Mouse (Mus musculus) liver, adult 2 months (tissue): ENCODE results near the gene P2rx1. TPM values are rescaled to one million over a fixed set of nuclear protein-coding genes. Genes with fewer than 3 reads are reported as not detected.

Experiments
- DNase-seq: peaks from one replicate; pipeline ENCODE4 v3.0.0-alpha.2; 2011; ENCODE audit warnings: low read depth, low spot score; ENCODE audit errors: extremely low read depth
- H3K27ac ChIP-seq: fragments of 200-500 bp; replicated peaks from 2 replicates; pipeline ENCODE4 v1.5.1; 2012; ENCODE audit warnings: low read depth, mild to moderate bottlenecking, control low read depth, inconsistent platforms, low read length; ENCODE audit not compliant: insufficient read depth
- H3K27me3 ChIP-seq: fragments of 200-500 bp; 2 replicates; pipeline ENCODE4 v1.6.1; 2012; ENCODE audit warnings: mild to moderate bottlenecking, moderate library complexity, low read length, inconsistent platforms; ENCODE audit not compliant: control insufficient read depth, insufficient read depth
- H3K36me3 ChIP-seq: fragments of 200-500 bp; 2 replicates; pipeline ENCODE4 v1.6.1; 2012; ENCODE audit warnings: low read length, inconsistent platforms; ENCODE audit not compliant: control insufficient read depth, insufficient read depth
- H3K4me1 ChIP-seq: fragments of 200-500 bp; 2 replicates; pipeline ENCODE4 v1.6.1; 2011; ENCODE audit warnings: low read length; ENCODE audit not compliant: control insufficient read depth, insufficient read depth
- H3K4me3 ChIP-seq: fragments of 200-500 bp; 2 replicates; pipeline ENCODE4 v1.5.1; 2011; ENCODE audit warnings: low read depth, mild to moderate bottlenecking, control low read depth, low read length, moderate library complexity; ENCODE audit not compliant: insufficient read depth
- H3K79me2 ChIP-seq: fragments of 200-500 bp; 2 replicates; pipeline ENCODE4 v1.6.1; 2012; ENCODE audit warnings: inconsistent platforms, mild to moderate bottlenecking, low read length, moderate library complexity; ENCODE audit not compliant: control insufficient read depth, insufficient read depth
- H3K9ac ChIP-seq: fragments of 200-500 bp; 2 replicates; pipeline ENCODE4 v1.6.1; 2012; ENCODE audit warnings: low read depth, mild to moderate bottlenecking, control low read depth, inconsistent platforms, low read length
- CTCF ChIP-seq: fragments of 200-500 bp; IDR thresholded peaks from 2 replicates; pipeline ENCODE4 v1.5.1; 2011; ENCODE audit warnings: low read depth, low read length, control low read depth
- POLR2A ChIP-seq: fragments of 200-500 bp; IDR thresholded peaks from 2 replicates; pipeline ENCODE4 v1.6.1; 2011; ENCODE audit warnings: low read length, control low read depth; ENCODE audit not compliant: insufficient read depth; ENCODE audit errors: extremely low read depth
- WGBS: fragments of 180-500 bp; shearing (Covaris S2); methylation state at CpG from one replicate; pipeline ENCODE4 v1.1.7; 2018; 5-methylcytosine and 5-hydroxymethylcytosine counted together
- polyA plus RNA-seq: library from polyadenylated mRNA; depleted of rRNA; stranded (reverse); fragments of >200 nt; gene quantifications from 2 replicates; pipeline ENCODE4 v1.2.3, GENCODE M21; 2012
- total RNA-seq: library from RNA; depleted of rRNA; stranded (reverse); fragments of >200 nt; gene quantifications from 2 replicates; pipeline ENCODE4 v1.2.3, GENCODE M21; 2014

The P2rx1 gene
- total and polyA plus RNA-seq, 2 experiments: 0.12 to 0.28 TPM

GRCm38 (mm10) chr11:73039102-73039799 lies 40.3 kb downstream of the P2rx1 start:
- no peaks in the 10 kb centered on the region for H3K79me2 ChIP-seq
- DNase-seq: peak; percentile 14
- no peak overlapping the region for H3K9ac ChIP-seq
- no peak overlapping the region for H3K27ac ChIP-seq
- H3K4me3 ChIP-seq: no peak overlapping the region
- WGBS: 62% methylated on average over 9 of the region's 9 CpGs
- H3K36me3 ChIP-seq: no peaks in the 10 kb centered on the region
- TF ChIP-seq POLR2A (no peak), CTCF (peak; percentile 72)
- H3K27me3 ChIP-seq: no peaks in the 10 kb centered on the region
- H3K4me1 ChIP-seq: no peaks in the 10 kb centered on the region

DNA sequence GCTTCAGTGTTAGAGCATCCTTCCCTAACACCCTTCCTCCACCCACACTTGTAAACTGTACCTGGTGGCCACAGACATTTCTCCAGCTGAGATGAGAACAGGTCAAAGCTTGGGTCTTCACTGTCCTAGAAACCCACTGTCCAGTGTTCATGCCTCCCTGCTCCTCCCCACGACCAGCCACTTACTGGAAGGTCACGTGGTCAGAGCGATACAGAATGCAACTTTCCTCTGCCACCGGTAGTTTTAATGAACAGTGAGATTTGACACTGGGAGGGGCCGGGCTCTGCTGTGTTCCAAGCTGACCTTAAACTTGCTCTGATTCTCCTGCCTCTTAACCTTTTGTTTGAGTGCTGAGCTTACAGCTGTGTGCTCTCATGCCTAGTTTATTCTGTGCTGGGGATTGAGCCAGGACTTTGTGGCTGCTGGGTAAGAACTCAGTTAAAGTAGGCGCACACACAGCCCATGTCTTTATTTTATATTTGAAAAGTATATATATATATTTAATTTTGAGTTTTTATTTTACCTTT lies 45.4 kb downstream of the P2rx1 start:
- Histone ChIP-seq H3K79me2 (no peaks in the 10 kb centered on the region), H3K27me3 (no peaks in the 10 kb centered on the region), H3K4me3 (no peak overlapping the region), H3K4me1 (peaks cover 9% of the 10 kb centered on the region), H3K36me3 (no peaks in the 10 kb centered on the region), H3K9ac (no peak overlapping the region), H3K27ac (no peak overlapping the region)
- TF ChIP-seq POLR2A: no peak
- no peak for TF ChIP-seq CTCF
- DNase-seq: no peak
- 45% methylated on average over 6 of the region's 6 CpGs for WGBS

GRCm38 (mm10) chr11:73044789-73045188 lies 45.9 kb downstream of the P2rx1 start:
- no peaks in the 10 kb centered on the region for H3K36me3 ChIP-seq

DNA sequence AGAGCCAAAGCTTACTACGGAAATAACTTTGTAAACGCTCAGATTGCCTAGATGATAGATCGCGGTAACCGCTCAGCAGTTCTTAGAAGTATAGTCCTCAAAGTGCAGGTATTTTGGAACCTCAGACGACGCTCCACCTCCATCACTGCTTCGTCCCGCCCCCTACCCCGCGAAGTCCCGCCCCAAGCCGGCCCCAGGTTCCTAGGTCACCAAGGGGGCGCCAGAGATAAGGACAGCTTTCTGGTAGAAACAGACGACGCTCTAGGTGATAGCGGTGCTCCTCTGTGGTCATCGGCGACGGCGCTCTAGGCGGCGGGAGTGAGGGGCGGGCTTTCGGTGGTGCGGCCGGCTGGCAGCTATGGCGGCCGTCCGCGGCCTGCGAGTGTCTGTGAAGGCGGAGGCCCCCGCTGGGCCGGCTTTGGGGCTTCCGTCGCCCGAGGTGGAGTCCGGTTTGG lies 48.7 kb downstream of the P2rx1 start, which contains the start of gene Ncbp3:
Gene Ncbp3, plus strand, starts transcription at position 242 of the 455 bp plus-strand sequence.
- H3K27me3 ChIP-seq: no peaks in the 10 kb centered on the region
- peaks cover 5% of the 10 kb centered on the region; the same call in 1 of the 2 replicates for H3K79me2 ChIP-seq
- H3K27ac ChIP-seq: peak within 1 kb of the TSS; percentile 84
- peak; percentile 68 for TF ChIP-seq CTCF
- TF ChIP-seq POLR2A: peak; percentile 52; the same call in 1 of the 2 replicates
- peak within 1 kb of the TSS; percentile 93 for H3K9ac ChIP-seq
- H3K4me3 ChIP-seq: peak within 1 kb of the TSS; percentile 97
- H3K36me3 ChIP-seq: peaks cover 7% of the 10 kb centered on the region; the same call in 1 of the 2 replicates
- peak; percentile 93 for DNase-seq
- whole genome bisulfite sequencing: 1% methylated on average over 39 of the region's 39 CpGs
- peaks cover 12% of the 10 kb centered on the region for H3K4me1 ChIP-seq

More at GRCm38 (mm10) chr11:73044789-73045188, 45.9 kb downstream of the P2rx1 start:
- WGBS: 83% methylated on average over 4 of the region's 4 CpGs
- H3K27me3 ChIP-seq: no peaks in the 10 kb centered on the region
- no peak overlapping the region for H3K4me3 ChIP-seq
- TF ChIP-seq CTCF (no peak), POLR2A (no peak)
- H3K27ac ChIP-seq: no peak overlapping the region
- H3K4me1 ChIP-seq: peaks cover 12% of the 10 kb centered on the region
- no peaks in the 10 kb centered on the region for H3K79me2 ChIP-seq
- DNase-seq: no peak
- H3K9ac ChIP-seq: no peak overlapping the region

DNA sequence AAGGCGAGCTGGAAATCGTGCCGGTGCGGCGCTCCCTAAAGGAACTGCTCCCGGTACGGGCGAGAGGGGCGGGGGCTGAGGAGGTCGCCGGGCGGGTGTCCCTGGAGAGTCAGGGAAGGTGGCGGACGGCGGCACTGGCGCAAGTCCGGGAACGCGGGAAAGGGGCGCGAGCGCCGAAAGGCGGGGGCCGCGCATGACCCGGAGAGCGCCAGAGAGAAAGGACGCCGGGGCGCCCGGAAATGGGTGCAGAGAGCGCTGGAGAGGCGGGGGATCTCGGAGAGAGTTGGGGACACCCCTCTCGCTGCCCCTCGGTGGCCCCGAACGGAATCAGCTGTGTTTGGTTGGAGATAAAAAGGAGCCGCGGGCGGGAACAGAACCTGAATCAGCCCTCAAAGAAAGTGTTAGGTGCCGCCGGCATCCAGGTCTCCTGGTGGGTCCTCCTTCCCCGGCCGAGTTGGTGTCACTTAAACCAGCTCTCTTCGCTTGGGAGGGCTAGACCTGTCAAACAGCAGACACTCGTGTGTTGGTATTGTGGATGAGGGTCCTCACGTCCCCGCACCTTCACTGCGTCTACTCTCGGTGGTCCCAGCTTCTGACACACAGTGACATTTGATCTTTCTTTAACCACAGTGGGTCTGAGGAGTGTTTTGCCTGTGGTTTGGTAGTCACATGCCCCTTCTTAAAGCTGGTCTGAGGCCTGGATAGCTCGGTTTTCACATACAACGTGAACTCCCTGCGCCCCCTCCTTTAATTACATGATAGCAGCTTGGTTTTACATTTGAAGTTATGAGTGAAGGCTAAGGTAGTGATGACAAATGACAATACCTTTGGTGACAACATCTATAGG lies 49.4 kb downstream of the P2rx1 start:
- 2% methylated on average over 55 of the region's 55 CpGs for WGBS
- H3K27me3 ChIP-seq: no peaks in the 10 kb centered on the region
- H3K4me3 ChIP-seq: peak overlapping the region; percentile 97
- DNase-seq: peak; percentile 18
- peaks cover 12% of the 10 kb centered on the region for H3K4me1 ChIP-seq
- H3K79me2 ChIP-seq: peaks cover 5% of the 10 kb centered on the region; the same call in 1 of the 2 replicates
- TF ChIP-seq POLR2A (no peak; the same call in 1 of the 2 replicates), CTCF (no peak)
- H3K27ac ChIP-seq: peak overlapping the region; percentile 84
- H3K9ac ChIP-seq: peak overlapping the region; percentile 93
- H3K36me3 ChIP-seq: peaks cover 11% of the 10 kb centered on the region
